Mouse (Mus musculus): ENCODE results near the gene Dnajc6. TPM values are rescaled to one million over a fixed set of nuclear protein-coding genes. Genes with fewer than 3 reads are reported as not detected.
A peak's percentile ranks its signal among the peaks of the same experiment; 100 is the strongest.

The Dnajc6 gene
- polyA plus RNA-seq, 1 experiment: 0.02 TPM

DNA sequence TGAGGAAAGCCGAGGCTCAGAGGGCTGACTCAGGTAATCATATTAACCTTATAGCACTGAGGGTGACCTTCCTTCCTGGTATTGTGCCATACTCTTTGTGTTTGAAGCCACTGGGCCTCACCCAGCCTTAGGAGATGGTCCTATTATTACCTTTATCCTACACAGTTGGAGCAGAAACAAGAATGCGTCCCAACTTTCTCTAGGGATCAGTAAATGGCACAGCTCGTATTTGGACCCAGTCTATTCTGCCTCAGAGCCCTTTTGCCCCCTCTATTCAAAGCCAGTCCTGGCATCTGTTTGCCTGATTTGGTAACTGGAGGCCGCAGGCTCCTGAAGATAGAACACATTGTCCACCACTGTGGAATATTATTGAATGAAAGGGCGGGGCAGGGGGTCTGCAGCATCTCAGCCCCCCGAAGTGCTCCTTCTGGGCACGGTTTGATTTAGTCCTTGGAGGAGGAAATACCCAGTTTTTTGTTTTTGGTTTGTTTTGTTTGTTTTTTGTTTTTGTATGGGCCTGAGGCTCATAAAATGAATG, 8.1 kb downstream of the Dnajc6 start:
- no peaks in the 10 kb centered on the region for H3K36me3 ChIP-seq (replicated peaks; ENCODE audit: low read length)
- peaks cover 16% of the 10 kb centered on the region for H3K27me3 ChIP-seq (replicated peaks)
- TF ChIP-seq GATA1 (IDR thresholded peaks at IDR 0.05; ENCODE audit: borderline replicate concordance, low read length): no peak
- TF ChIP-seq FLI1 (IDR thresholded peaks at IDR 0.05; ENCODE audit: low read length): no peak
- peaks cover 10% of the 10 kb centered on the region for H3K4me1 ChIP-seq
- no peak overlapping the region for H3K4me3 ChIP-seq (replicated peaks)
- H3K9me3 ChIP-seq: peaks cover 12% of the 10 kb centered on the region; the same call in 1 of the 2 replicates

GRCm38 (mm10) chr4:101505966-101506365, 9.5 kb downstream of the Dnajc6 start:
- peaks cover 18% of the 10 kb centered on the region for H3K4me1 ChIP-seq
- H3K27me3 ChIP-seq (replicated peaks): peaks cover 12% of the 10 kb centered on the region
- H3K9me3 ChIP-seq: peaks cover 12% of the 10 kb centered on the region; the same call in 1 of the 2 replicates
- no peak for TF ChIP-seq FLI1 (IDR thresholded peaks at IDR 0.05; ENCODE audit: low read length)
- no peak for TF ChIP-seq GATA1 (IDR thresholded peaks at IDR 0.05; ENCODE audit: borderline replicate concordance, low read length)
- H3K4me3 ChIP-seq (replicated peaks): no peak overlapping the region
- H3K36me3 ChIP-seq (replicated peaks; ENCODE audit: low read length): no peaks in the 10 kb centered on the region

GRCm38 (mm10) chr4:101506372-101506771, 9.9 kb downstream of the Dnajc6 start:
- TF ChIP-seq FLI1 (IDR thresholded peaks at IDR 0.05; ENCODE audit: low read length) (no peak), GATA1 (IDR thresholded peaks at IDR 0.05; ENCODE audit: borderline replicate concordance, low read length) (no peak)
- peaks cover 21% of the 10 kb centered on the region for H3K4me1 ChIP-seq
- peaks cover 11% of the 10 kb centered on the region for H3K27me3 ChIP-seq (replicated peaks)
- H3K36me3 ChIP-seq (replicated peaks; ENCODE audit: low read length): no peaks in the 10 kb centered on the region
- no peak overlapping the region for H3K4me3 ChIP-seq (replicated peaks)
- H3K9me3 ChIP-seq: peaks cover 12% of the 10 kb centered on the region; the same call in 1 of the 2 replicates

- H3K9me3 ChIP-seq: peaks cover 12% of the 10 kb centered on the region; the same call in 1 of the 2 replicates
- peaks cover 21% of the 10 kb centered on the region for H3K4me1 ChIP-seq
- TF ChIP-seq GATA1 (IDR thresholded peaks at IDR 0.05; ENCODE audit: borderline replicate concordance, low read length) (no peak), FLI1 (IDR thresholded peaks at IDR 0.05; ENCODE audit: low read length) (no peak)
- H3K4me3 ChIP-seq (replicated peaks): peak overlapping the region; percentile 87
- H3K36me3 ChIP-seq (replicated peaks; ENCODE audit: low read length): no peaks in the 10 kb centered on the region
- peaks cover 7% of the 10 kb centered on the region for H3K27me3 ChIP-seq (replicated peaks)
These were observed 11.3 kb downstream of the Dnajc6 start for GRCm38 (mm10) chr4:101507571-101508422.

DNA sequence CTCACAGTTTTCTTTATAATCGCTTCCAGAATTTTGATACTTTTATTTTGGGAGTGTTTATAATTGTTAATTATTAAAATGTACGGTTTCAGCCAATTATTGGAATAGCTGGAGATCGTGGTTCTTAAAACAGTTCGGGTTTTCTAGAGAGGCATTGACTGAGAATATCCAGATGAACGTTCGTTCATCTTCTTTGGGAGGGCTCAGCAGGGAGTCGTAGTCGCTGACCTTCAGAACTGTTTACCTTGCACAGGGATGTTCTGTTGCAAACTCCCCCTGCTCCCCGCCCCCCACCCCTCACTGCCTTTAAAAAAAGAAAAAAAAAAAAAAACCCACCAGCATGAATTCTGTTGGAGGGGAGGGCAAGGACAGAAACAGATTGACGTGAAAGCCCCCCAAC, 12.0 kb downstream of the Dnajc6 start:
- H3K4me3 ChIP-seq (replicated peaks): peak overlapping the region; percentile 90
- peaks cover 12% of the 10 kb centered on the region; the same call in 1 of the 2 replicates for H3K9me3 ChIP-seq
- no peaks in the 10 kb centered on the region for H3K36me3 ChIP-seq (replicated peaks; ENCODE audit: low read length)
- H3K4me1 ChIP-seq: peaks cover 21% of the 10 kb centered on the region
- no peak for TF ChIP-seq GATA1 (IDR thresholded peaks at IDR 0.05; ENCODE audit: borderline replicate concordance, low read length)
- no peak for TF ChIP-seq FLI1 (IDR thresholded peaks at IDR 0.05; ENCODE audit: low read length)
- peaks cover 5% of the 10 kb centered on the region for H3K27me3 ChIP-seq (replicated peaks)

- H3K36me3 ChIP-seq (replicated peaks; ENCODE audit: low read length): no peaks in the 10 kb centered on the region
- TF ChIP-seq GATA1 (IDR thresholded peaks at IDR 0.05; ENCODE audit: borderline replicate concordance, low read length): no peak
- TF ChIP-seq FLI1 (IDR thresholded peaks at IDR 0.05; ENCODE audit: low read length): no peak
- H3K27me3 ChIP-seq (replicated peaks): peaks cover 5% of the 10 kb centered on the region
- peaks cover 21% of the 10 kb centered on the region for H3K4me1 ChIP-seq
- peak overlapping the region; percentile 90 for H3K4me3 ChIP-seq (replicated peaks)
- peaks cover 12% of the 10 kb centered on the region; the same call in 1 of the 2 replicates for H3K9me3 ChIP-seq
These were observed 12.6 kb downstream of the Dnajc6 start for GRCm38 (mm10) chr4:101508851-101509577.

DNA sequence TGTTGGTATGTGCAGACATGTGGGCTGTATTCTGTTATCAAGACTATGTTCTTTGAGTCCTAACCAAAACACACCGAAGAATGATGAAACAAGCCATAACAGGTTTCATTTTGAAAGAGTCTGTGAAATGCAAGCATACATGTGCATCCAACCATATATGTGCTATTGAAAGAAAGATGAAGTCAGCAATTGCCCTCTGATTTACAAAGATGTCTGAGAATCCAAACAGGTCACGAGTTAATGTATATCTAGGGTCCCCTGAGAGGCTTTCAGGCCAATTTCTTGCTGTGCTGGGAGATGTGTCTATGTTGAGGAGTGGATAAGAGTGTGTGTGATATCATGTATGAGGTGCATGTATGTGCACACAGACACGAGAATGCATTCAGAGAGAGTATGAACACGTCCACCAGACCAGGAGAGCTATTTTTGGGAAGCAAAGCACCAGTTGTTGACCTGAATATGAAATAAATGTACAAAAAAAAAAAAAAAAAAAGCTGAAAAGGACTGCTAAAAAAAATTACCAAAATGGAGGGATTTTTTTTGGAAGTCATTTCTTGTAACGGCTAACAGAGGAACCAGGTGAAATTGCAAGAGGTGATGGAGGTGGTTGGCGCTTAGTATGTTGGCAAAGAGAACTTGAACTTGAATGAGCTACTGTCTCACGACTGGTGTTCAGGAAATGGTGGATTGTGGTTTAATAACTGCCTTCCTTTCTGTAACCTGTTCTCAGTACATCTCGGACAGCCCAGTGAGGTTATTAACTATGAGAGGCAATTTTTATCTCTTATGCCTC, 13.9 kb downstream of the Dnajc6 start:
- no peak for TF ChIP-seq FLI1 (IDR thresholded peaks at IDR 0.05; ENCODE audit: low read length)
- TF ChIP-seq GATA1 (IDR thresholded peaks at IDR 0.05; ENCODE audit: borderline replicate concordance, low read length): no peak
- Histone ChIP-seq H3K36me3 (replicated peaks; ENCODE audit: low read length) (no peaks in the 10 kb centered on the region), H3K27me3 (replicated peaks) (peaks cover 5% of the 10 kb centered on the region), H3K4me3 (replicated peaks) (peak overlapping the region; percentile 43), H3K4me1 (peaks cover 21% of the 10 kb centered on the region), H3K9me3 (peaks cover 12% of the 10 kb centered on the region; the same call in 1 of the 2 replicates)

DNA sequence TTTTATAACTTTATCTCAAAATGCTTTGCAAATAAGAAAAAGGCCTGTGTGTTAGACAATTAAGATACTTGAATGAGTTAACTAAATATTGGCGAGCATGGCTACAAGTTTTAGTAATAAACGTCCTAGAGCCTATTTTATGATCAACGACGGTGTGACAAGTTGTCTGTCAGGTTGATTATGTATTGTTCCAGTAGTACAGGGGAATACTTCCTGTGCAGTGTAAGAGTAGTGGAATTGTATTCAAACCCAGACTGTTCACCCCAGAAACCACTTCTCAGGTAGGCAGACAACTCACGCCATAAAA, 14.4 kb downstream of the Dnajc6 start:
- TF ChIP-seq FLI1 (IDR thresholded peaks at IDR 0.05; ENCODE audit: low read length) (no peak), GATA1 (IDR thresholded peaks at IDR 0.05; ENCODE audit: borderline replicate concordance, low read length) (no peak)
- Histone ChIP-seq H3K4me1 (peaks cover 21% of the 10 kb centered on the region), H3K4me3 (replicated peaks) (no peak overlapping the region)

More for the DNA sequence above, 14.4 kb downstream of the Dnajc6 start:
- Histone ChIP-seq H3K36me3 (replicated peaks; ENCODE audit: low read length) (no peaks in the 10 kb centered on the region), H3K9me3 (peaks cover 12% of the 10 kb centered on the region; the same call in 1 of the 2 replicates), H3K27me3 (replicated peaks) (peaks cover 5% of the 10 kb centered on the region)

Measured in megakaryocyte, embryonic 14.5 days (primary cell).